Mouse (Mus musculus): ENCODE measurements around the gene Astn2.
"Not testable (repeated sequence)": the region's sequence is repeated elsewhere in the genome, so short reads cannot be mapped to it uniquely, and the experiment has no call there.

The Astn2 gene

GRCm38 (mm10) chr4:65744088-65744610 lies 660.3 kb downstream of the Astn2 start:
- DNase-seq = no peak

- no peak for DNase-seq
Observed at GRCm38 (mm10) chr4:65743160-65743691, 661.2 kb downstream of the Astn2 start.

- DNase-seq = no peak
Observed at GRCm38 (mm10) chr4:65724414-65724813, 680.0 kb downstream of the Astn2 start.

GRCm38 (mm10) chr4:65719610-65720009 lies 684.8 kb downstream of the Astn2 start:
- no peak for DNase-seq

GRCm38 (mm10) chr4:65717899-65718298 lies 686.5 kb downstream of the Astn2 start:
- no peak for DNase-seq

- no peak for DNase-seq
Observed at GRCm38 (mm10) chr4:65716086-65716485, 688.3 kb downstream of the Astn2 start.

GRCm38 (mm10) chr4:65711678-65712077 lies 692.7 kb downstream of the Astn2 start:
- DNase-seq = no peak

- DNase-seq = no peak
Observed at GRCm38 (mm10) chr4:65710623-65711022, 693.8 kb downstream of the Astn2 start.

GRCm38 (mm10) chr4:65701848-65702247 lies 702.6 kb downstream of the Astn2 start:
- no peak for DNase-seq

GRCm38 (mm10) chr4:65699743-65700361 lies 704.6 kb downstream of the Astn2 start:
- DNase-seq = no peak

GRCm38 (mm10) chr4:65695241-65695640 lies 709.2 kb downstream of the Astn2 start:
- no peak for DNase-seq

- DNase-seq = no peak
Observed at GRCm38 (mm10) chr4:65694011-65694410, 710.4 kb downstream of the Astn2 start.

GRCm38 (mm10) chr4:65687006-65687723 lies 717.2 kb downstream of the Astn2 start:
- no peak for DNase-seq

- DNase-seq = no peak
Observed at GRCm38 (mm10) chr4:65686258-65687005, 718.0 kb downstream of the Astn2 start.

- DNase-seq = no peak
Observed at GRCm38 (mm10) chr4:65684401-65684800, 720.0 kb downstream of the Astn2 start.

GRCm38 (mm10) chr4:65679786-65680185 lies 724.6 kb downstream of the Astn2 start:
- DNase-seq = not testable (repeated sequence)

- DNase-seq = no peak
Observed at GRCm38 (mm10) chr4:65678929-65679328, 725.5 kb downstream of the Astn2 start.

- DNase-seq = no peak
Observed at GRCm38 (mm10) chr4:65678495-65678894, 725.9 kb downstream of the Astn2 start.

GRCm38 (mm10) chr4:65674267-65674978 lies 730.0 kb downstream of the Astn2 start:
- DNase-seq = no peak

- no peak for DNase-seq
Observed at GRCm38 (mm10) chr4:65673418-65673933, 730.9 kb downstream of the Astn2 start.

- DNase-seq = no peak
Observed at GRCm38 (mm10) chr4:65672294-65672693, 732.1 kb downstream of the Astn2 start.

- no peak for DNase-seq
Observed at GRCm38 (mm10) chr4:65671585-65672184, 732.7 kb downstream of the Astn2 start.

Data from spleen, adult 18-20 months (tissue).